Mouse (Mus musculus) heart, adult 2 months (tissue): ENCODE results near the gene Derl3.

Experiments
- CTCF ChIP-seq: fragments of 200-600 bp; IDR thresholded peaks from 2 replicates; pipeline ENCODE4 v1.8.1; 2022; ENCODE audit warnings: antibody characterized with exemption, mild to moderate bottlenecking, moderate library complexity
- EP300 ChIP-seq: fragments of 200-500 bp; IDR thresholded peaks from 2 replicates; pipeline ENCODE4 v1.6.1; 2011; ENCODE audit warnings: low read depth, low read length, control low read depth; ENCODE audit not compliant: insufficient read depth
- POLR2A ChIP-seq: fragments of 200-500 bp; IDR thresholded peaks from 2 replicates; pipeline ENCODE4 v1.6.1; 2011; ENCODE audit warnings: mild to moderate bottlenecking, low read depth, low read length, control low read depth; ENCODE audit not compliant: insufficient read depth

DNA sequence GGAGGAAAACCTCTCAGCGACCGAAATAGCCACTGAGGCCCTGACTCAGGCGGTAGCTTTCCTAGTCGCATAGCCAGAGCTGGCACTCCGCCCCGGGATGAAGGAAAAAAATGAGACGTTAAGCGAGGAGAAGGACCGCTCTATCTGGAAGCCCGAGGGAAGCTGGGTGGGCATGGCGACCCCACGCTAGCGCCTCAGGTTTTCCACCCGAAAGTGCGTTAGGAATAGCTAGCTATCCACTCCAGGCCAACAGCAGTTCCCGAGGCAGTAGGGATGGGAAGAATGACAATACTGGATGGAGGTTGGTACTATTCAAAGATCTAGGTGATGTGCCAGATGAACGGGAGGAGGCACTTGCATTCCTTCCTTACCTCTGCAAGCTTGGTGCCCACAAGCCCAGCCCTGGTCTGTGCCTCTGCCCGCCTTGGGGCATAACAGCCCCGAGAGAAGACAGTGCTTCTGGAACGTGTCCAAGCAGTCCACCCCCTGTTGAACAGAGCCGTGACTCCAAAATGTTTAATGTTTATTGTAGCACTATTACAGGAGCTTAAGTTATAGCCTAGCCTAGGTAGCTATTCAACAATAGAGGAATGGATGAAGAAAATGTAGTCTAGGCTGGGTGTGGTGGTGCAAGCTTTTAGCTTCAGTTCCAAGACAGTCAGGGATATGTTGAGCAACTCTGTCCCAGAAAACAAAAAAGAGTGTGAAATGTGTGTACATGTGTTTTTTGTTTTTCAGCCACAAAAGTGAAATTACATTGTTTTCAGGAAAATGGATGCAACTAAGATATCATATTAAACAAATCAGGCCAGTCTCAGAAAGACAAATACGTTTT is 28.7 kb downstream of the Derl3 start:
- no peak for TF ChIP-seq CTCF
- TF ChIP-seq POLR2A = peak; percentile 46; the same call in 1 of the 2 replicates
- no peak for TF ChIP-seq EP300
